Mouse (Mus musculus) adipocyte (in vitro differentiated cells): ENCODE results near the gene Sh3rf1.
A peak's percentile ranks its signal among the peaks of the same experiment; 100 is the strongest.
"Not testable (repeated sequence)": the region's sequence is repeated elsewhere in the genome, so short reads cannot be mapped to it uniquely, and the experiment has no call there.

Experiments
- DNase-seq: peaks from one replicate; pipeline ENCODE4 v3.0.0-alpha.2; 2016; ENCODE audit warnings: low spot score

The Sh3rf1 gene

DNA sequence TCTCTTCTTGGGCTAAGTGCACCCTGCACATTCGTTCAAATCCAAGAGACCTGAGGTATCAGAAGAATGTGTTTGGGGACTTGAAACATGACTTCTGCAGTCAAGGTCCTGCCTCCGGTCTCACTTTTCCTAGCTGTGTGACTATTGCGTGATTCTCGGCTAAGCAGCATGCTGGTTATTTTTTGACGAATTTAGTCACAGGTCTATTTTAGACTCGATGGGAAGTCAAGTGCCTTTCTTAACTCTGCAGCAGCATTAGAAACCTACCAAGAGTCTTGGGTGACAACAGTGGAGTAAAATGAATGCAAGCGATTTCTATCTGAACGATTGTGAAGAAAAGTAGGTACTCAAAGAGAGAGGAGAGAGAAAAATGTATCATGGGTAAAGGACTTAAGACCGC is 149.6 kb downstream of the Sh3rf1 start:
- DNase-seq: no peak

DNA sequence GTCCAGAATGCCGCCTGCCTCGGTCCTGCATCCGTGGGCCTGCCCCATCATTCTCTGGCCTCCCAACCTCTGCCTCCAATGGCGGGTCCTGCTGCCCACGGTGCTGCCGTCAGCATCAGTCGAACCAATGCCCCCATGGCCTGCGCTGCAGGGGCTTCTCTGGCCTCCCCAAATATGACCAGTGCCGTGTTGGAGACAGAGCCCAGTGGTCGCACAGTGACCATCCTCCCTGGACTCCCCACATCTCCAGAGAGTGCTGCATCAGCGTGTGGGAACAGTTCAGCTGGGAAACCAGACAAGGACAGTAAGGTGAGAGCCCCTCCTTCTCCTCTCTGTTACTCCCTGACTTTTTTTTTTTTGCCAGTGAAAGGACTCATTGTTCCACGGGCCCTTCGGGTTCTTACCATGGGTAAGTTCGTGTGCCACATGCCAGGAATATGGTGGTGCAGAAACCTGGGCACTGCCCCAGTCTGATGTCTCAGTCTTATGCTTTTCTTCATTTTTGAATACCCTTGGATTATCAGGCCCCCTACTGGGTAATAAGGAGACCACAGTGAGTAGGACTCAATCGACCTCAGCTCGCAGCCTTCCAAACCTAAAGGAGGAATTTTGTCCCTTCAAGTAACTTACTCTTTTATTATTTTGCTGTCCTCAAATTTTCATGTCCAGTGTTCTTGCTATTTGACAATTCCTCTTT is 150.5 kb downstream of the Sh3rf1 start:
- DNase-seq: peak; percentile 14

DNA sequence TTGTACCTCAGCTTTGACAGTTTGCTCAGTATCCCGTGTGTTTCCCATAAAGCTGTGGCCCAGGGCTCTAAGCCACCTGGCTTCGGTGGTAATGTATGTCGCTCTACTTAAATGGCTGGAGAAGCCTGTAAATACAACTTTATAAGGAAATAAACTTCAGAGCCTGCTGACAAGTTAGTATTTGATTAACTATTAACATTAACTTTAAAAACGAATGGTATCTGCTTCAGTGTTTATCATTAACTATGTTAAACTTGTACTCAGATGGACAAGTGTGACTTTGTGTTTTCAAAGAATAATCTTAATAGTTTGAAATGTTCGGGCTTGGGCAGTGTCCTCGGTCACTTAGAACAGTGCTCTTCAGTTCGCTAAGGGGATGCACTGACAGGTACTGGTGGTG is 151.5 kb downstream of the Sh3rf1 start:
- DNase-seq: no peak

DNA sequence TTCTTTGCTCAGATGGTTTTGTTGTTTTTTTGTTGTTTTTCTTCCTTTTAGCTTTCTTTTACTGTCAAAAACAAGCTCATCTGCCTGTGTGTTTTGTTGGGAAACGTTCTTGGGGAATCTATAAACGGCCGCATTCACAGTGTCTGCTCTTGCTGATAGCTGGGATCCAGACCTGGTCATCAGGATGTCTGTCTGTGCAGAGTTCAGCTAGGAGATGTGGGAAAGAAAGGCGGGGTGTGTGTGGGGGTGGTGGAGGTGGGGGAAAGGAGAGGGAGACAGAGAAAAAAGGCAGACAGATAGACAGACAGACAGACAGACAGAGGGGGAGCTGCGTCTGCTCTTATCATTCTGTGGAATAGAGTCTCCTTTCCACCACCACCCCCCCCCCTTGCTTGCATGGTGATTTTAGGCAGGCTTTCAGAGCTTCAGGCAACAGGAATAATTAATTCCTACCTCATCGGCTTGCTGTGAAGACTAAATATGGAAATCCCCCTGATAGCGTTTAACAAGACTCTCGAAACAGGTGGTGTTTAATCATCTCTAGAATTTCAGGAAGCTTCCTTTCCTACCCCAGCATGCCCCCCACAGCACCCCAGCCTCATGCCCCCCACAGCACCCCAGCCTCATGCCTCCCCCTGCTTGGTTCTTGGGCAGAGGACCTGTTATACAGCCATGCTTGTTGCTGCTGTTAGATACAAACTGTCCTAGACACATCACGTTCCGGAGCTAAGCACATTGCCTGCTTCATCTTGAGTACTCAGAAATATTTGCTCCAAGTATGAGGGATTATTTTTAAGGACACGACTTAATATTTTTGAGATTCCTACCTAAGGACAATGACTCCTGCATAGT is 155.4 kb downstream of the Sh3rf1 start:
- no peak for DNase-seq

DNA sequence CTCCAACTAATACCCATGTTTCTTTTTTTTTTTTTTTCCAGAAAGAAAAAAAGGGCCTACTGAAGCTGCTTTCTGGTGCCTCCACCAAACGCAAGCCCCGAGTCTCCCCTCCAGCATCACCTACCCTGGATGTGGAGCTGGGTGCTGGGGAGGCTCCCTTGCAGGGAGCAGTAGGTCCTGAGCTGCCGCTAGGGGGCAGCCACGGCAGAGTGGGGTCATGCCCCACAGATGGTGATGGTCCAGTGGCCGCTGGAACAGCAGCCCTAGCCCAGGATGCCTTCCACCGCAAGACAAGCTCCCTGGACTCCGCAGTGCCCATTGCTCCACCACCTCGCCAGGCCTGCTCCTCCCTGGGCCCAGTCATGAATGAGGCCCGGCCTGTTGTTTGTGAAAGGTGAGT is 160.9 kb downstream of the Sh3rf1 start:
- DNase-seq: no peak

DNA sequence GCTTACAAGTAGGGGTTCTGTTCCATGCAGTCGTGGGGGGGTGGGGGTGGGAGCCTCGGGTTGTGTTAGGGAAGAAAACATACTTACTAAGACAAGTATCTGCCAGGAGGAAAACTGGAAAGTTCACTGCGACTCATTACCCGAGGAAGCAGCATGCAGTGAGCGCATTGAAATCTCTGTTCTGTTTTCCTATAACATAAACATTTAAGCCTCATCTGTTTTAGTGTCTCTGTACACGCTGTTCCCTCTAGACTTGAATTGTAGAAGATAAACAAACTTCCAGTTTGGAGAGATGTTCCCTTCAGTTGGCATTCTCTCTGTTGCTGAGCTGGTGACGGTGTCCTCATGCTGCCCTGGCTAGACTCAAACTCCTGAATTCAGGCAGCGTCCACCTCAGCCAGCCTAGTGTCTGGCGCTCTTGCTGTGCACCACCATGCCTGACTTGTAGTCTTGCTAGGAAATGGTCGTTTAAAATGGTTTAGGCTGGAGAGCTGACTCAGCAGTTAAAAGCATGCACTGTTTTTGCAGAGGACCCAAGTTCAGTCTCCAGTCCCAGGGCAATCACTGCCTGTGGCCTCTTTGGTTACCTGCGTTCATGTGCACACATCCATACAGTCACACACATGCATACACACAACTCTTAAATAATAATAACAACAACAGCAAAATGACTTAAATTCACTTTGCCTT is 162.0 kb downstream of the Sh3rf1 start:
- no peak for DNase-seq

DNA sequence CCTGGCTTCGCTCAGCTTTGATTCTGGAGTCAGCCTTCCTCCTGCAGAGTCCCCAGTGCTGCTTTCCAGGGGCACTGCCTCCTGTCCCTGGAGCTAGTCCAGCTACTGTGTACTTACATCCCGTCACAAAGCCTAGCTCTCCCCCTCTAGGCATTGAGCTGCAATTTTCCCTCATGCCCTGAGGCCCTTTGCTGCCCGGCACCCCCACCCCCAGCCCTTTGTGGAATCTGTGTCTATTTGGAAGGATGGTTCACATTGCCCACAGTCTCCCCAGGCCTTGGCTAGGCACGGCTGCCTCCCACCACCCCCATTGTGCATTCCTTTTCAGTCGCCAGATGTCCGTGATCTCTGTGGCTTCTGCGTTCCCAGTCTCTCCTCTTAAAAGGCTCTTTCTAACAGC is 163.0 kb downstream of the Sh3rf1 start:
- DNase-seq: no peak

DNA sequence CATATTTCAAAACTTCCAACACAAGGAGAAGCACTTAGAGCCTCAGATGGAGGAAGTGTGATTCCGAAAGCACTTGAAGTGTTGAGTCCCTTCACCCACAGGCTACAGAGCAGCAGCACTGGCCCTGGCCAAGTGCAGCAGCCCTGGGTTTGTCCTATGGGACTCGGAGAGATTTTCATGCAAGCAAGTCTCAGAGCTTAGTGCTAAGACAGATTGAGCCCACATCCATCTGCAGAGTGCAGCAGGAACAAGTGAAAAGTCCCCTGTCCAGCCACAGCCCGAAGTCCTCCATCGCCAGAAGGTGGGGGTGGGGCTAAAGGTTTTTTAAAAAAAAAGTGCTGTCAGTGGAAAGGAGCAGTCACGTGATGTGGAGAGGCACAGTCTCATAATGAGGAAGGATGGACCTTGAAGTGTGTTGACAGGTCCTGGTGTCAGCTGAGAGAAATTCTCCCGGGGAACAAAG is 163.9 kb downstream of the Sh3rf1 start:
- DNase-seq: no peak

DNA sequence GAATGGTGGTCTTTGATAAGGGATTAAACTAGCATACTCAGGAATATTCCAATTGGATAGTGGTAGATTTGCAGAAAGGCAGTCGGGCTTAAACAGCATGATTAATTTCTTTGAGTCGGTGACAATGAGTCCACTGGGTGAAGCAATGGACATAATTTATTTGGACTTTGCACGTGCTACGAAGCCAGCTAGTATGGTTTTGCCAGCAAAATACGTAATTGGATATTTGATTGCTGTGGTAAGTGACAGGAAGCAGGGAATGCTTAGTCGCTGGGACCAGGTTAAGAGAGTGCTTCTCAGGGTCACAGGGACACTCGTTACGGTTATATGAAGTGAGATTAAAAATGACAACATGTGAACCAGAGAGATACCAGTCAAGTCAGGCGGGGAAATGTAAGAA is 164.7 kb downstream of the Sh3rf1 start:
- DNase-seq: no peak

DNA sequence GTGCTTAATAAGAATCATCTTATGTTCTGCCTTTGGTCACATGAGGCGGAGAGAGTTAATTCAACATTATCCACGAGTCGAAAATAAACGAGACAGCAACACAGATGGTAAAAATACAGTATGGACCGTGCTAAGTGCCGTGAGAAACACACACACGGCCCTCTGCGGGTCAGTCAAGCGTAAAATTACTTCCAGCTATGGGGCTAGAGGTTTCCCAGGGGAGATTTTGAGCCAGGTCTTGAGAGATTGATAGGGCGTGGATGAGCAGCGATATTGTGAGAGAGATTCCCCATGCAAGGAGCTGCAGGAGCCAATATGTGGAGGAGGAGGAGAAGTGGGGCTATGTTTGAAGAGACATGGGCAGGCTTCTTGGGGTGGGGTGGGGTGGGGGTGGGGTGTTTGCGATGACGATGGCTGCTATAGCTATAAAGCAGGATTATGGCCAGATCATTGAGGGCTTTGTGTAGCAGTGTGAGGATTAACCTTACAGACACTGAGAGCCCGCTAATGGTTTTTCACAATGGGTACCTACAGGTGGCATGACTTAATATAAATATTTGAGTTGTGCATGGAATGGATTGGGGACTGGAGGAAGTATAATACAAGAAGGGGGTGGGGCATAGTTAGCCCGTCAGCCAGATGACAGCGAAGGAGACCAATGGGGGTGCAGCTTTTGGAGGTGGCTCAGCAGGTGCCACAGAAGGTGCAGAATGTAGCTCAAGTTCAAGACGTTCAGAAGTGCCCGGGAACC is 166.8 kb downstream of the Sh3rf1 start:
- no peak for DNase-seq

DNA sequence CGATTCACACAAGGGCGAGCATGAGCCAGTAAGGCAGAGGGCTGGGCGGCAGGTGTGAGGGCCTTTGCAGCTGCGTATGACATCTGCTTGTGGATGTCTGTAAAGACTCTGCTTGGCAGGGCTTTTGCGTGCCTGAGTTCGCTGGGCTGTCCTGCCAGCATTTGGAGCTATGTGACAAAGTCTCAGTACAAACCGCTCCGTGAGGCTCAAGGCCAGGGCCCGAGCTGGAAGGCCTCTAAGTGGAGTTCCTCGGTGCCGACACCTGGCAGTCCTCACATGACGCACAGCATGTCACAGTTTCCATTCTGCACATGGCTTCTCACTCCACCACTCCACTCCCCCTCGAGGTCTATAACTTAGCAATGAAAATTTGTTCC is 167.4 kb downstream of the Sh3rf1 start:
- no peak for DNase-seq

DNA sequence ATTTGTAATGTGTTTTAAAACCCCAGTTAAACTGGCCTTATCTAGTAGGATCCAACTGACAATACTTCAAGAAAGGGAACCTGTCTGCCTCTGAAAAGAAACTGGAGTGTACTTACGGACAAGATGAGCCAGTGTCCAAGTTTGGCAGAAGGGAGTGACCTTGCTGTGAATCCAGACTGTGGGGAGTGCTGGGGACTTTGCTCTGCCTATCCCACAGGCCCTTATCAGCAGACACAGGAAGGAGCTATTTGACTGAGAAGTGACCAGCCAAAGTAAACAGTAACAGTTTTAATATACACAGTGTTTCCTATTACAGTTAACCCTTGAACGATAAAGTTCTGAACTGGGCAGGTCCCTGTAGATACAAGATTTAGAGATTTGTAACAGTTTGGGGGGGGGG is 173.5 kb downstream of the Sh3rf1 start:
- no peak for DNase-seq

DNA sequence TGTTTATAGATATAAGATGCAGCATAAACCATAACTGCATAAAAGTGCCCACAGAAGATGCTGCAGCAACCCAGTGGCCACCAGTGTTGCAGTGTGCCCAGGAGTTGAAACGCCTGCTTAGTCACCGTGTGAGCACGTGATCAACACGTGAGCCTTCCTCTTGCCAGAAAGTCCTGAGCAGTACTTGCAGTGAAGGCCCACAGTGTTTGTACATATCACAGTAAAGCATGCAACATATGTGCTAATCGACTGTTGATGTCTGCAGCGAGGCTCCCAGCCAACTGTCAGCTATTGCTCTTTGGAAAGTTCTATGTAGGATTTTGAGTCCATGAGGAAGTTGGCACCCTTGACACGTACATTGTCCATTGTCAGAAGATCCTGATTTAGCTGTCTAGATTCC is 174.1 kb downstream of the Sh3rf1 start:
- DNase-seq: no peak

DNA sequence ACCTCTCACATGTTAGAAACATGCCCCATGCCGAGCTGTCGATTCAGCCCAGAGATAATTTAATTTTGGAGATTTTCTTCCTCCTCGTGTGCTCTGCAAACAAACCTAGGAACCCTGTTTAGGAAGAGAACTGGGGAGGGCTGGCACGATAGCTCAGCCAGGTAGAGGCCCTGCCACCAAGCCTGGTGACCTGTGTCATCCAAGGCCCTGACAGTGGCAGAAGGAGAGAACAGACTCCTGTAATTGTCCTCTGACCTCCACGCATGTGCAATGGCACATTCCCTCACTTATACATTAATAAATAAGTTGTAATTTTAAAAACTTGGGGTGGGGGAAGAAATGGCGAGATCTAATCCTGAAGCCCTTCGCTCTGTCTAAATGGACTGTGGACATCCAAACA is 179.2 kb downstream of the Sh3rf1 start:
- no peak for DNase-seq

DNA sequence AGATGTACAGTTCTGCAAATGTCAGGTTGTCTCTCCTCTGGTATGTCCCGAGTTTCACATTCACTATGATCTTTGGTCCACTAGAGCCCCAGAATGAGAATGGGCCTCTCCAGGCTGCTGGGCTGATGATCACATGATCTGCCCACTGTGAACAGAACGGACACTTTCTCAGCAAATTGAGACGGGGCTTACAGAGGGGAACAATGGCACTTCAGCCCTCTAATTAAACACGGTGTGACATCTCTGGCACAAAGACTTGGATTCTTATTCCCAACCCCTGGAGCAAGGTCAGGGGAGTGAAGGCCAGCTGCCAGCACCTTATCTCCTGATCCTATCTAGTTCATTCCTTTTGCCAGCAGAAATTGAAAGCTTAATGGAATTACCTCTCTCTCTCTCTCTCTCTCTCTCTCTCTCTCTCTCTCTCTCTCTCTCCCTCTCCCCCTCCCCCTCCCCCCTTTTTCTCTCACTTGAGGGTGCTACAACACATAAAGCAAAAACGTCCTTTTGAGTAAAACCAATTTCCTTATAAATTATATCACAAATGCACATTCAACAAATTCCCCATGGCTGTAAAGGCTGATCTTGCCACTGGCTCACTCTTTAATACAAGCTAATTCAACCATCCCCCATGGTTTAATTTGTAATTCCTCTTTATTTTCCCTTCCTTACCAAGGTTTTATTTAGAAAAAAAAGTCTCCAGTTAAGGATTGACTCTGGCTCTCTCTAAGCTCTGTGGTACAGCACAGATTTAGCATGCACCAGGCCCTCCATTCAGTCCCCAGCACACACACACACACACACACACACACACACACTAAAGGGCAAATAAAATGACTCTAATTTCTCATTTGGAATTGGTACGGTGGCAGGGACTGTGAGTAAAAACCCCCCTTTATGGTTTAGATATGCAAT is 179.8 kb downstream of the Sh3rf1 start:
- no peak for DNase-seq

DNA sequence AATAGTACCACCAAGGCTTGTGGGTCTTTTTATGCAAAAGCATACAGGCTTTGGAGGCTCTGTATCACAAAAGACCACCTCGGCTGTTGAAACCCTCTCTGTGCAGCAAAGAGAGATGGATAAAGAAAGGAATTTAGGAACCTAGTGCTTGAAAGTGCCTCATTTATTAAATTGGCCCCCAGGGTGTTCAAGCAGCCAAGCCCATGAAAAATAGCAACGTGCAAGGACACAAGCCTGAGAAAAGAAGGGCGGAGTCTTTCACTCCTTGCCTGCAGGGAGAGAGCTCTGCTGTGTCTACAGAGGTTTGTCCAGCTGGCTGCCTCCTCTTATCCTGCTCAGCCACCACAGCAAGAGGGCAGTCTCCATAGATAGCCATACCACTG is 180.5 kb downstream of the Sh3rf1 start:
- no peak for DNase-seq

DNA sequence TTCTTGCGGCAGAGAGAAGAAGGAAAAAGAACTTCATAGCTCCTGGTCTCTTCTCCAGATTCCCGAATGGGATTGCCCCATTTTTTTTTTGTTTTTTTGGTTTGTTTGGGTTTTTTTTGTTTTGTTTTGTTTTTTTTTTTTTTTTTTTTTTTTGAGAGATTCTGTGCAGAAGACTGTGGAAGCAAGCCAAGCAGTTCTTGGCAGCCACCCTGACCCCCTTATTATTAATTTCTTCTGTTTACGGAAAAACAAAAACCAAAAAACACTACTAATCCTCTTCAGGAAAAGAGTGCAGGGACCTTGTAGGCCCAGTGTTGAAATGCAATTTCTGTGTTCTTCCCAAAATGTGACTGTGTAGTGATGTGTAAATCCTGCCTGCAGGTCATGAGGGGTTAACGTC is 185.4 kb downstream of the Sh3rf1 start:
- peak; percentile 31 for DNase-seq

DNA sequence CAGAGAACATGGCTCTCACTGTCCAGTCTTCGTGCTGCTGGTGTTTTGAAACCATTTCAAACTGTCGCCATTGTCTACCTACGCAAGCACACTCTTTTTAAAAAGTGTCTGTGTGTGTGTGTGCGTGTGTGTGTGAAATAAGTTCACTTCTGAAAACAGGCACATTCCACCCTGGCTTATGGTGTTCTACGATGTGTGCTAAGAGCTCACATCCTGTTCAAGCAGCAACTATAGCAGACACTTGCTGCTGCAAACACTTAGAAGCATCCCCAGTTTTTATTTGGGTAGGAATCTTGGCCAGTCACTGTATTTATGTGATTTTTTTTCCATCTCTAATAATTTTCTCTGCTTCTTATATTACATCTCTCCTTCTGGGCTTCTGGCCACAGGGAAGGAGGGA is 186.0 kb downstream of the Sh3rf1 start:
- DNase-seq: not testable (repeated sequence)

DNA sequence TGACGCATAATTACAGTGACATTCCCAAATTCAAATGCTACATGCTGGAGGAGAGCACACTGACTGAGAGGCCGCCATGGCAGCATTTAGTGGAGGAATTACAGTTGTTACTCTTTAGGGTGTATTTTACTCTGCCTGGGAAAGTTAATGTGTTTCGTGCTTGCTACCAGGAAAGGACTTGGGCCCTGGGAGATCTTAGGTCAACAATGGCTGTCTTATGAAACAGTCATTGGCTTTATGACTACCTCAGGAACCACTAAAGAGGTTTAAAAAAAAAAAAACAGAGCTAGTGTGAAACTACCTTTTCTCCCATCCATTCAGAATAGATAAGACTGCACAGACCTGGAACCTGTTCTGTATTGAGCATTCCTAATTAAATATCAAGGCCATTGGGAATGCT is 195.8 kb downstream of the Sh3rf1 start:
- DNase-seq: no peak

DNA sequence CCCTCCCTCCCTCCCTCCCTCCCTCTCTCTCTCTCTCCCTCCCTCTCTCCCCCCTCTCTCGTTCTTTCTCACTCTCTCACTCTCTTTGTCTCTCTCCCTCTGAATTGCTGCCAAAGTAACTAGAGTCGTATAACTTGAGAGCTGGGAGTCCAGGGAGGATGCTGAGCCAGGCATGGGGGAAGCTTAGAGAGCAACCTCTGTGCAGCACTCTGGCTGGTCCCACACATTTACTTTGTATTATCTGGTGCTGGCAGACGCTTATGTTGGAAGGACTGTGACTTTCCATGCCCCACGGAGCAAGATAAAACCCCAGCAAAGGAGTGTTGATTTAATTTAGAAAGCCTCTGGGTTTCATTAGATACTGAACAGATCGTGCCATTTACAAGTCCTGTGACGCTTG is 196.5 kb downstream of the Sh3rf1 start:
- no peak for DNase-seq

DNA sequence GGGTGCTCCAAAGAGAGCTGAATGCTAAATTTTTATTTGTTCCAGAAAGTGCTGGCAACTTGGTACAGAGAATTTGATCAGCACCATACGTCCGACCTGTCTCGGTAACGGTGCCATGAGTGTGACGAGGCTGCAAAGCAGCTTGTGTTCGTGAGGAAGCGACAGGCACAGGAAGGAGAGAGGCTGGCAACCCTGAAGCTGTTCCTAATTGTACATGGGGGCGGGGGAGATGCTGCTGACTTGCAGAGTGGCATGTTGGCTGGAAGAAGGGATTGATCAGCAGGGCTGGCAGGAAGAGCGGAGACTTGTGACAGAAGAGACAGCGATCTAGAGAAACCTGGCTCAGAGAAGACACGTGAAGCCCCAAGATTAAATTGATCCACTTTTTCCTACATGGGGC is 197.9 kb downstream of the Sh3rf1 start:
- DNase-seq: no peak
